Mouse (Mus musculus) kidney, postnatal 10 days (tissue): Measurements from ENCODE around the gene Bscl2.
"Not testable (repeated sequence)": the region's sequence is repeated elsewhere in the genome, so short reads cannot be mapped to it uniquely, and the experiment has no call there.

Experiments
- DNase-seq: peaks from one replicate; pipeline ENCODE4 v3.0.0; 2021; ENCODE audit warnings: mixed read lengths

Bscl2 gene

DNA sequence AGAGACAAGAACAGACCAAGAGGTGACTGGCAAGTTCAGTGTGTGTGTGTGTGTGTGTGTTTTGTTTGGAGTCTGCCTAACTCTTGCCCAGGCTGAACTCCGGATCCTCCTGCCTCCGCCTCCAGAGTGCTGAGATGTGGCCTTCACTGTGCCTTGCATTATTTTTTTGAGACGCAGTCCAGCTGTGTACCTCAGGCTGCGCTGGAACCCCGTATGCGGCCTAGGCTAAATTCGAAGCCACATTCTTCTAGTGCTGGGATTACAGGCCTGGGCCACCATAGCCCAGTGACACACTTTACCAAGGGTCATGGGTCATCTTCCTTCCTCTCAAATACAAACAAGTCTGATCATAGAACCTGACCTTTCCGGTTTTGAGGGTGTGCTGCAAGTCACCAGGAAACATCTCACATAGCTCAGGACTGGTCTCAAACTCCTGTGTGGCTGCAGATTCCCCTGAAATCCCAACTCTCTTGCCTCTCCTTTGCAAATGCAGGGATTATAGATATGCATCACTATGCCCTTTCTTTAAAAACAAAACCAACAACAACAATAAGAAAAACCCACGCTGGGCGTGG, 35.1 kb downstream of the Bscl2 start:
- no peak for DNase-seq

DNA sequence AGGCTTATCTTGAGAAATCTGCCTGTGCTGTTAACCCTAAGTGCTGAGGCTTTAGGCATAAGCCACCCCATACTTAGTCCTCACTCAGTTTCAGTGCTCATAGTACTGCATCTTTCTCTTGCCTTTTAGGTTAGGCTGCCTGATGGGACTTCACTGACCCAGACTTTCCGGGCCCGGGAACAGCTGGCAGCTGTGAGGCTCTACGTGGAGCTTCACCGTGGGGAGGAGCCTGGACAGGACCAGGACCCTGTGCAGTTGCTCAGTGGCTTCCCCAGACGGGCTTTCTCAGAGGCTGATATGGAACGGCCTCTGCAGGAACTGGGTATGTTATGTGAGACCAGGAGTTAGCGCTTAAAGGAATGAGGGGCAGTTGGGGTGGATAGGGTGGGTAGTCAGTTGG, 37.8 kb downstream of the Bscl2 start:
- DNase-seq: no peak

DNA sequence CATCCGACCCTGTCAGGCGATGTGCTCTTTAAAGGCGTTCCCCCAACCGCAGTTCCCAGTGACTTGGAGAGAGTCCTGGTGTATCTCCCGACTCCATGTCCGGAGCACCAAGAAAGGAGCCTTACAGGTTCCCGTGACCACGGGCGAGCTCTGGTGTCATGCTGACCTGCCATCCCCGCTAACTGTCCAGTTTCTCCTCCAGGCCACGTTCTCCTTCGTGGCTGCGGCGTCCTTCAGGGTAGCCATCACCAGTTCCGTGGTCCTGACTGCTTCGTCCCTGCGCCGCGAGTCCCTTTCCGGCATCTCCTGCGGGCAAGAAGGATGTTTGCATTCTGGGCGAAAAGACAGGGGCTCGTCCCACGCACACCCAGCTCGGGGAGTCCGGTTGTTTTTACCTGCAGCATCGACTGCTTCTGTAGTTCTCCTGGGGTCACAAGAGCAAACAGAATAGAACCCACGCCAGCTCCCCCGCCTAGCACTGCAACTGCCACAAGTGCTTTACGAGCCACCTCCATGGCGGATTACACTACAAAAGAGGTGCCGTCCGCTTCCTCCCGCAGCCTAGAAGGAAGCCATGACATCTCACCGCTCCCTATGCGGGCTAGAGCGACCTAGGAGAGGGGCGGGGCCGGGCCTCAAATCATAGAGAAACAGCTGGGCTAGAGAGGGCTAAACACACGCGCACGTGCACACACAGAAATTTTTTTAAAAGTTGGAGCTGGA, 43.2 kb downstream of the Bscl2 start, which contains the start of gene Uqcc3:
Gene Uqcc3 (minus strand): TSS at position 613 of the 723 bp plus-strand sequence.
- DNase-seq: peak; percentile 93

DNA sequence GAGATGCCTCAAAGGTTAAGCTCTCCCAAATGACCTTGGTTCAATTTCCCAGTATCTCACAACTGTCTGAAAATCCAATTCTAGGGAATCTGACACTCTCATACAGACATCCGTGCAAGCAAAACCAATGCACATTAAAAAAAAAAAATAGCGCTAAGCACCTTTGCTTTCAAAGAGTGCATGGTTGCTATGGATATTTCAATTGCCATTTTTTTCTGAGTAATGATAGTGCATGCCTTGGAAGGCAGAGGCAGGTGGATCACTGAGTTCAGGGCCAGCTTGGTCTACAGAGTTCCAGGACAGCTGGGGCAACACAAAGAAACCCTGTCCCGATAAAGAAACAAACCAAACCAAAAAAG, 43.7 kb downstream of the Bscl2 start:
- DNase-seq: no peak

DNA sequence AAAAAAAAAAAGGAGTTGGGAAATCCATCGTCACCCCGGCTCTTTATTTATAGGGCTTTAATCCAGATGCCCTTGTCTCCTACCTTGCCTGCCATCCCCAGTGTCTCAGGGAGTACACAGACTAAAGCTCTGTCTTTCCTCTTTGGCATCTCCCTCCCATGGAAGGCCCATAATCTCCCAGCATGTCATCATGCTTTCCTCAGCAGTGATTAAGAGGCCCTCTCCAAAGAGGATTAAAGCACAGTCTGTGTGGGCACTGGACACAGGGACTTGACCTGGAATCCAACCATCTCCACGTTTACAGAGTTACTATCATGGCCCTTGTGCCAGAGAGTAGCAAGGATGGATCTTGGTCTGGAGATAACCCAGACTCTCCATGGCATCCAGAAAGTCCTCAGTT, 46.3 kb downstream of the Bscl2 start, which contains the start of the genes Lbhd1 and Gm49403:
Gene Lbhd1 (plus strand): TSS at position 117 of the 400 bp plus-strand sequence.
Gene Gm49403 (plus strand): TSS at position 315 of the 400 bp plus-strand sequence.
- no peak for DNase-seq

DNA sequence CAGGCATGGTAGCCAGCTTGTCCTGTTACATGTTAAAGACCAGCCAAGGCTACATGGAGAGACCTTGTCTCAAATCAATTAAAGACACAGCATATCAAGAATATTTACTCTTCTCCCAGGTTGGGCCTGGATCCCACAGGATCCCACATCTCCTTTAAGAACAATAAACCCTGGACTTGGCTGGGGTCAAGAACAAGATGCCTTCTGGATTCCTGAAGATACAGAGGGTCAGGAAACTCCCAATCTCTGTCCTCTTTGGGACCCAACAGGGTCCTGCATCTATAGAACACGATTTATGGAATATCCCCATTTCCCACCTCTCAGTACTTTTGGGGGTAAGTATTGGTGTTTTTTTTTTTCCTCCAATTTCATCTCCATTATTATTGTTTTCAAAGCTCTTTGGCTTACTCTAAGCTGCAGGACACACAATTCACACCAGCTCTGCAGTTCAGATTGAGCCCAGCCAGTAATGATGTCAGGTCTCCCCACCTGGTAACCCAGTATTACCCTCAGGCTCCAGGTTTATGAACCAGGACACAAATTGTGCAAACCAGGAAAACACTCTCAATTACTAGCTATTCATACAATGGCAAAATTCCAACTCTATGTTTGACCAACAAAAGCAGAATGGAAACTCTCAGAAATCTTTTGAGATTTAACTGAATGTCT, 49.8 kb downstream of the Bscl2 start:
- no peak for DNase-seq

DNA sequence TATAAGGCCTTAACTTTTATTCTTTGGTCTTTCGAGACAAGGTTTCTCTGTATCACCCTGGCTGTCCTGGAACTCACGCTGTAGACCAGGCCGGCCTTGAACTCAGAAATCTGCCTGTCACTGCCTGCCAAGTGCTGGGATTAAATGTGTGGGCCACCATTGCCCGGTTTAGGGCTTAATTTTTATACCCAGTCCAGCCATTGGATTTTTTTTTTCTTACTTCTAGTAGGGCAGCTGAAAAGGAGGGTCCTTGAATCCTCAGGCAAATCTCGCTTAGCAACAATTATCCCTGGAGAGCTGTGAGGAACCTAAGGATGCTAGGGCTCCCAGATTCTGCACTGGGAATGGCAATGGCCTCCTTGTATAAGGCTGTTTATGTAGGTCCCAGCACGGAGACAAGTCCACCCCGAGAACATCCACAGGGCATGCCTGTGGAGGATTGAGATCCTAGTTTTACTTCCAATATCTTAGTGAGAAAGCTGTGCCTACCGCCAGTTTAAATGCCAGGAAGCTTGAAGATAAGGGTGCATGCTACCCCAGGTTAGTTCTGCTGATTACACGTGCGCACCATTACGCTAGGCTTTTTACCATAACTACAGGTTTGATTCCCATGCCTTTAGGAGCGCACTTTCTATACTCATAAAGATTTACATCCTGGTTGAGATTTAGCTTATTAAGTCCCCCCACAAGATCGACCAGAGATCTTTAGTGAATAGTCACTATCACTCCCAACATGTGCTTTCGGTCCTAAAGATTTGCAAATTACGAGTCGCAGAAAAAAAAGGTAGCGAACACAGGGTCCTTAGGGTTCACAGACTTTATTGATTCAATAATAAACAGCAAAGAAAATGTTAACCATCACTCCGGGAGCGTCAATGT, 50.6 kb downstream of the Bscl2 start:
- no peak for DNase-seq

DNA sequence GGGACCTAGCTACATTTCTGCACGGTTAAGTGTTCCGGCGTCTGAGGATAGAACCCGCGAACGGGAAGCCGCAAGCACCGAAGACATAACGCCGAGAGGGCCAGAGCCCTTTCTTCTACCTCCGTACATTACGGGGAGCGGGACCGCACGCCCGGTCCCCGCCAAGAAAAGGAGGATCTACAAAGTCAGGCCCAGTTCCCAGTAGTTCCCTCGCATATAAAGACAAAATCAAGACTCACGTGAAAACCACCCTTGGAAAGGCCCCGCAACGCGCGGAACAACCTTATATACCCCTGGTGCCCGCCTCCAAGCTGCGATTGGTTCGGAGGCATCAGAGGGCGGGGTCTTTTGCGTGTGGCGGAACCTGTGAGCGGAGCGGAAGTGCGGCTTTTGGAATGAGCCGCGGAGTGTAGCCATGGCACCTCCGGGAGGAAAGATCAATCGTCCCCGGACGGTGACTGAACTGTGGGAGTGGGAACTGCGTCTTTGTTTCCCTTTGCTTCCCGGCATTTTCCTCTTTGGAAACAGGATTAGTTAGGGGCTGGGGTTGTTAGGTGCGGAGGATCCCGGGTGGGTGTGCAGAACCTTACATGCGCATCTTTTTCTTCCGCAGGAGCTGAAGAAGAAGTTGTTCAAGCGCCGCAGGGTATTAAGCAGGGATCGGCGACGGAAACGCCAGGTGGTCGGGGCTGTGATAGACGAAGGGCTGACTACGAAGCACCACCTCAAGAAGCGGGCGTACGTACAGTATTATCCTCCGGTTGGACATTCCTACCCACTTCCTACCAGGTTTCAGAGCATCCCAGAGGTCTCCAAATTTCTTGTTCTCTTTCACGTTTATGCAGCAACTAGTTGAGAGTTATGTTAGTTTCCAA, 51.5 kb downstream of the Bscl2 start, which contains the start of the genes 1810009A15Rik and Gm49416:
Gene 1810009A15Rik (plus strand): TSS at position 343 of the 875 bp plus-strand sequence.
Gene Gm49416 (plus strand): TSS at position 416 of the 875 bp plus-strand sequence.
- peak; percentile 97 for DNase-seq

DNA sequence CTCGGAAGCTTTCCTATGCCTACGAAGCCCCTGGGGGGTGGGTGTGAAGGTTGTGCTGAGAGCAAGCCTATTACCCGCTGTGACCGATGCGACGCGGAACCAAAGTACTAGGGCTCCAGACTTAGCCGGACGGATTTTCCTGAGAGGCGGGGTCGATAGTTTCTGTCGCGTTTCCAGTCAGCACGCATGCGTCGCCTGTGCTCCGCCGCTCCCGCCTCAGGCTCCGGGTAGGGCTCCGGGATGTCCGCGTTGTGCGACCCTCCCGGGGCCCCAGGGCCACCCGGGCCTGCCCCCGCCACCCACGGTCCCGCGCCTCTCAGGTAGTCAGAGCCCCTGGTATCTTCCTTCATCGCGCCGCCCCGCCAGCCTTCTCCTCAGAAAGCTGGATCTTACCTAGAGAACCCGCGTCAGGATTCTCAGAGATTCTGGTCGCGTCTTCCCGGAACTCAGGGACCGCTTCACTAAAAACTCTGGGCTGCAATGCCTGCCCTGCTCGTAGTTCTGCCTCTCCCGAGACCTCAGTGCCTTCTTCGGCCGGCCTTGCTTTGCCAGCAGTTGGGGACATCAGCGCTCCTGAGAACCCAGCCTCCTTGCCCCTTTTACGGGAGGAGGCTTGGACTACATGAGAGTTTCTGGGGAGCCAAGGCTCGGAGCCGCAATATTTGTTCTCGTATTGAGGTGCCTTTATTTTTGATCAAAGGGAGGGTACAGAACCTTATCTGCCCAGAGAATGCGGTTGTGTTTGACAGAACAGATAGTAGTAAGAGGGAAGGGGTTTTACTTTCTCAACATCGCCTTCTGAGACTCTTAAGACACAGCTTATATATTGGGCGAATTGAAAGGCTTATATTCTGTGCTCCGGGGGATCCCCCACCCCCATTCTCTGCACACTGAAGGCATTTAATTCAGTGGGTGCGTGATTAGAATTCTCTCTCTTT, 55.8 kb downstream of the Bscl2 start, which contains the start of gene Ints5:
Gene Ints5 (plus strand): TSS at position 177 of the 938 bp plus-strand sequence.
- peak; percentile 89 for DNase-seq

DNA sequence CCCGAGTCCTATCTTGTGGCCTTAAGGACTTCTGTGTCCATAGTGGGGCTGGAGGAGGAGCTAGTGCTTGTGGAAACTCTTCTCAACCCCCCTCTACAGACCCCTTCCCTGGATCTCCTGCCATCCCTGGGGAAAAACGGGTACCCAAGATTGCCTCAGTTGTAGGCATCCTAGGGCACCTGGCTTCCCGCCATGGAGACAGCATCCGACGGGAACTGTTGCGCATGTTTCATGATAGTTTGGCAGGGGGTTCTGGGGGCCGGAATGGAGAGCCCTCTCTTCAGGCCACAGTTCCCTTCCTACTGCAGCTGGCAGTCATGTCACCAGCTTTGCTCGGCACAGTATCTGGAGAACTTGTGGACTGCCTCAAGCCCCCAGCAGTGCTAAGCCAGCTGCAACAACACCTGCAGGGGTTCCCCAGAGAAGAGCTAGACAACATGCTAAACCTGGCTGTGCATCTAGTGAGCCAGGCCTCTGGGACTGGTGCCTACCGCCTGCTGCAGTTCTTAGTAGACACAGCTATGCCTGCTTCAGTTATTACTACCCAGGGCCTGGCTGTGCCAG, 58.2 kb downstream of the Bscl2 start:
- no peak for DNase-seq

DNA sequence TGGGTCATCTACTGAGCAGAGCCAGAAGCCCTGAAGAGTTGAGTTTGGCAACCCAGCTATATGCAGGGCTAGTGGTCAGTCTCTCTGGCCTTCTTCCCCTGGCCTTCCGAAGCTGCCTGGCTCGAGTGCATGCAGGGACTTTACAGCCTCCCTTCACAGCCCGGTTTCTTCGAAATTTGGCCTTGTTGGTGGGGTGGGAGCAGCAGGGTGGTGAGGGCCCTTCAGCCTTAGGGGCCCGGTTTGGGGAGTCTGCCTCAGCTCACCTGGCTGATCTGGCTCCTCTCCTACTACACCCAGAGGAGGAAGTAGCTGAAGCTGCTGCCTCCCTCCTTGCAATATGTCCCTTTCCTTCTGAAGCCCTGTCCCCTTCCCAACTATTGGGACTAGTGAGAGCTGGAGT, 59.0 kb downstream of the Bscl2 start:
- not testable (repeated sequence) for DNase-seq

DNA sequence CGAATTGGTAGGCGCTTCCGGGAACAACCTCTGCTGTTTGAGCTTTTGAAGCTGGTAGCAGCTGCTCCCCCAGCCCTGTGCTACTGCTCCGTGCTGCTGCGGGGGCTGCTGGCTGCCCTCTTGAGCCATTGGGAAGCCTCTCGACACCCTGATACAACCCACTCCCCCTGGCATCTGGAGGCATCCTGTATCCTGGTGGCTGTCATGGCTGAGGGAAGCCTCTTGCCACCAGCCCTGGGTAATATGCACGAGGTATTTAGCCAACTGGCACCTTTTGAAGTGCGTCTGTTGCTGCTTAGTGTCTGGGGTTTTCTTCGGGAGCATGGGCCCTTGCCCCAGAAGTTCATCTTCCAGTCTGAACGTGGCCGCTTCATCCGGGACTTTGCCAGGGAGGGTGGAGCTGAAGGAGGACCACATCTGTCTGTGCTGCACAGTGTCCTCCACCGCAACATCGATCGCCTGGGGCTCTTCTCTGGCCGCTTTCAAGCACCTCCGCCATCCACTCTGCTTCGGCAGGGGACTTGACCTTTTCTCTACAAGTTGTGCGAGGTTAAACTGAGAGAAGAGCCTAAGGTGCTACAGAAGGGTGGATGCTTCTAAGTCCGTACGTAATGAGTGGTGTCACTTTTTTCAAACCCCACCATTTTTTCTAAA, 60.1 kb downstream of the Bscl2 start:
- DNase-seq: peak; percentile 74

DNA sequence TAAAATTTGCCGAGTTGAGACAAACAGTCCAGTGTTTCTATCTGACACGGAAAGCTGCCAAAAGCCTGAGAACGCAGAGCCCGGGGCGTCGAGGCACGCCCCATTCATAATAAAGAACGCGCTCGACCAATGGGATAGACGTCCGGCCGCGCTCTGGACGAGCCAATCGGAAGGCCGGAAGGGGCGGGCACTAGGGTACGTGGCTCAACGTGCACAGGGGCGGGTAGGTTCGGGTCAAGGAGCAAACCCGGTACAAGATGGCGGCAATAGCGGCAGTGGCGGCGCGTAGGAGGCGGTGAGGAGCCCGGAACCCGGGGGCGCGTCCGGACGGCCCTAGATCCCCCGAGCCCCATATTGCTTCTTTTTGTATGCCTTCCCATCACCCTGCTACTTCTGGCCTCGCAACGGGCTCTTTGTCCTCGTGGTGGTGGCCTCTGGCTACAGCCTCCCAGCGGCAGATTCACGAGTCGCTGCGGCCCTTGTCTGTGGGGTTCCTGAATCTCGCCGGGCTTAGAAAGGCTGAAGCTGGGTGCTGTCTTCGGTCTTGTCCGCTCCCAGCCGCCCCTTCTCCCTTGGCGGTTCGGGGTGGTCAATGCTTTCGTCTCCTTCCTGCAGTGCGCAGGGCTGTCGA, 60.7 kb downstream of the Bscl2 start, which contains the start of gene Ganab:
Gene Ganab (plus strand): TSS at position 207 of the 631 bp plus-strand sequence.
- DNase-seq: peak; percentile 98
